Mouse (Mus musculus): Measurements from ENCODE around the gene Zmynd15. TPM values are rescaled to one million over a fixed set of nuclear protein-coding genes. Genes with fewer than 3 reads are reported as not detected.

Zmynd15 gene
- total RNA-seq, 2 experiments from 2014 or later = 0.36 to 0.44 TPM

GRCm38 (mm10) chr11:70485498-70485897 lies 26.3 kb downstream of the Zmynd15 start:
- no peak for TF ChIP-seq CTCF (IDR thresholded peaks at IDR 0.05)
- intact Hi-C loops (cut with DNase I) = no loop called here
- H3K4me3 ChIP-seq = no peak overlapping the region
- no peak for DNase-seq (ENCODE audit: extremely low spot score in 1 of 2, low spot score in 2 of 2)
- H3K27ac ChIP-seq = no peak overlapping the region

DNA sequence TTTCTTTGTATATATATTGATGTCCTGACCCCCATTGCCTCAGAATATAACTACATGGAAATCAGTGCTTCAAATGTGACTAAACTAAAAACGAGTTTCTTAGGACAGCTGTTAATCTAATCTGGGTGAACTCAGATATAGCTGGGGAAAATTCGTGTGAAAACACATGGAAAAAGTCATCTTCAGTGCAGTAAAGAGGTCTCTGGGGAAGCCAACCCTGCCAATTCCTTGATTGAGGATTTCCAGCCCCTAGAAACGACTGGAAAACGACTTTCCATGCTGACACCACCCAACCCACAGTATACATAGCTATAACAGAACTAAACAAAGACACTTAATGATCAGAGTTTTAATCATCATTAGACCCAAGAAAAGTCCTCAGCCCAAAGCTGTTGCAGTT lies 28.6 kb downstream of the Zmynd15 start:
- intact Hi-C loops (cut with DNase I) = no loop called here
- no peak for DNase-seq (ENCODE audit: extremely low spot score in 1 of 2, low spot score in 2 of 2)
- TF ChIP-seq CTCF (IDR thresholded peaks at IDR 0.05) = no peak
- no peak overlapping the region for H3K4me3 ChIP-seq
- H3K27ac ChIP-seq = no peak overlapping the region

GRCm38 (mm10) chr11:70489138-70489537 lies 29.9 kb downstream of the Zmynd15 start:
- no peak for TF ChIP-seq CTCF (IDR thresholded peaks at IDR 0.05)
- no peak overlapping the region for H3K27ac ChIP-seq
- no peak overlapping the region for H3K4me3 ChIP-seq
- no peak for DNase-seq (ENCODE audit: extremely low spot score in 1 of 2, low spot score in 2 of 2)
- intact Hi-C loops (cut with DNase I) = no loop called here

DNA sequence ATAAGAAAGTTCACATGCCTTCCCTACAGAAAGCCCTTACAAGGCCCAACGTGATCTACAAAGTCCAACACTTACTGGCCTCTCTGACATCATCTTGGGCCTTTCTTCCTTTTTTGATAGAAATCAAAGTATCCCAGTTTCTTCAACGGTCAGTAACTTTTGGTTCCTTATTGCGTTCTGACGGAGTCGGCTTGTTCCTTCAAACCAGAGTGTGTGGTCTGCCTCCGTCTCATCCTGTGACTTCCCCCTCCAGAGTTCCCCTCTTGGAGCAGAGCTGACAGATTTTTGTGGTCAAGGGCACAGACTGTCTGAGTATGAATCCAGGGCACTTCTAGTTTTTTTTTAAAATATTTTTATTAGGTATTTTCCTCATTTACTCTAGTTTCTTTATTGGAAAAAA lies 30.5 kb downstream of the Zmynd15 start:
- H3K4me3 ChIP-seq = no peak overlapping the region
- intact Hi-C loops (cut with DNase I) = no loop called here
- DNase-seq (ENCODE audit: extremely low spot score in 1 of 2, low spot score in 2 of 2) = no peak
- H3K27ac ChIP-seq = no peak overlapping the region
- TF ChIP-seq CTCF (IDR thresholded peaks at IDR 0.05) = no peak

GRCm38 (mm10) chr11:70499566-70500475 lies 40.6 kb downstream of the Zmynd15 start:
- no peak overlapping the region for H3K27ac ChIP-seq
- intact Hi-C loops (cut with DNase I) = no loop called here
- peak; percentile 53 for TF ChIP-seq CTCF (IDR thresholded peaks at IDR 0.05)
- no peak overlapping the region for H3K4me3 ChIP-seq
- no peak for DNase-seq (ENCODE audit: extremely low spot score in 1 of 2, low spot score in 2 of 2)

GRCm38 (mm10) chr11:70500476-70500812 lies 41.2 kb downstream of the Zmynd15 start:
- Histone ChIP-seq H3K4me3 (no peak overlapping the region), H3K27ac (no peak overlapping the region)
- intact Hi-C loops (cut with DNase I) = no loop called here
- TF ChIP-seq CTCF (IDR thresholded peaks at IDR 0.05) = no peak
- DNase-seq (ENCODE audit: extremely low spot score in 1 of 2, low spot score in 2 of 2) = no peak

- no peak for DNase-seq (ENCODE audit: extremely low spot score in 1 of 2, low spot score in 2 of 2)
- intact Hi-C loops (cut with DNase I) = no loop called here
- no peak for TF ChIP-seq CTCF (IDR thresholded peaks at IDR 0.05)
- Histone ChIP-seq H3K27ac (no peak overlapping the region), H3K4me3 (no peak overlapping the region)
Measured at GRCm38 (mm10) chr11:70502018-70502417, 42.8 kb downstream of the Zmynd15 start.

GRCm38 (mm10) chr11:70504970-70505369 lies 45.7 kb downstream of the Zmynd15 start, which contains the start of gene Tm4sf5:
TSS of gene Tm4sf5 (plus strand) at chr11:70505244.
- intact Hi-C loops (cut with DNase I) = loop anchor here (5.0 kb wide), 1 partner anchor 73 kb away; the partner anchor contains the start of gene Arrb2
- Histone ChIP-seq H3K27ac (no peak within 1 kb of the TSS), H3K4me3 (no peak within 1 kb of the TSS)
- DNase-seq (ENCODE audit: extremely low spot score in 1 of 2, low spot score in 2 of 2) = no peak
- TF ChIP-seq CTCF (IDR thresholded peaks at IDR 0.05) = no peak

DNA sequence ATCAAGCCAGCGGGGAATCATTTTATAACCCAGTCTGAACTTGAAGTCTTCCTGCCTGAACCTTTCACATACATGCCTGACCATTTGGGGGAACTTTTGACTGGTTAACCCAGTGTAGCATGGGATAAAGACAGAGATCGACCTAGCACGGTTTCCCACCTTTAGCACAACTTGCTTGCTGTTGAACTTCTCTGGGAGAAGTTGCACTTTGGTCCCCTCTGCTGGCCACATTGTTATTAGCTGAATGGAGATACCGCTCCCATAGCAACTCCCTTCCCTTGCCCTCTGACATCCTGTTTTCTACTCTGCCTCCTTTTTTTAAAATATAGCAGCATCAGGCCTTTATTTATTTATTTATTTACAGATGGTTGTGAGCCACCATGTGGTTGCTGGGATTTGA lies 47.2 kb downstream of the Zmynd15 start:
- Histone ChIP-seq H3K27ac (no peak overlapping the region), H3K4me3 (no peak overlapping the region)
- TF ChIP-seq CTCF (IDR thresholded peaks at IDR 0.05) = peak; percentile 67
- peak; percentile 43 for DNase-seq (ENCODE audit: extremely low spot score in 1 of 2, low spot score in 2 of 2)
- intact Hi-C loops (cut with DNase I) = loop anchor here (2.0 to 5.0 kb wide), 2 partner anchors 74 to 92 kb away; partner anchors contain the start of gene Arrb2

DNA sequence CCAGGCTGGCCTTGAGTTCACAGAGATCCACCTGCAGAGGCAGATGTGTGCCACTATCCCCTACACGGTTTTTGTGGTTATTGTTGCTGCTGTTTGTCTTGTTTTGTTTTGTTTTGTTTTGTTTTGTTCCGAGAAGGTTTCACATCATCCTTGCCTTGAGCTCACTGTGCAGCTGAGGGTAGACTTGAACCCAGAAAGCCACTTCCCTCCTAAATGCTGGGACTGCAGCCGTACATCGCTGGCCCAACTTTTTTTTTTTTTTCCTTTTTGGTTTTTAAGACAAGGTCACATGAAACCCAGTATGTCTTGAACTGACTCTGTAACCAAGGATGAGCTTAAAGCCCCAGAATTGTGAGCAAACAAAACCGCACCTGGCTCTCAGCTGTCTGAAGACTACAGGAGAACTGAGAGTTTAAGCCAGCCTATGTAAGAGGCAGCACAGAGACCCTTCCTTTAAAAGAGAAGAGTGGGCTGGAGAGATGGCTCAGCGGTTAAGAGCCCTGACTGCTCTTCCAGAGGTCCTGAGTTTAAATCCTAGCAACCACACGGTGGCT lies 47.8 kb downstream of the Zmynd15 start:
- TF ChIP-seq CTCF (IDR thresholded peaks at IDR 0.05) = no peak
- intact Hi-C loops (cut with DNase I) = loop anchor here (2.0 to 5.0 kb wide), 2 partner anchors 75 to 92 kb away; partner anchors contain the start of gene Arrb2
- Histone ChIP-seq H3K27ac (no peak overlapping the region), H3K4me3 (no peak overlapping the region)
- DNase-seq (ENCODE audit: extremely low spot score in 1 of 2, low spot score in 2 of 2) = no peak

DNA sequence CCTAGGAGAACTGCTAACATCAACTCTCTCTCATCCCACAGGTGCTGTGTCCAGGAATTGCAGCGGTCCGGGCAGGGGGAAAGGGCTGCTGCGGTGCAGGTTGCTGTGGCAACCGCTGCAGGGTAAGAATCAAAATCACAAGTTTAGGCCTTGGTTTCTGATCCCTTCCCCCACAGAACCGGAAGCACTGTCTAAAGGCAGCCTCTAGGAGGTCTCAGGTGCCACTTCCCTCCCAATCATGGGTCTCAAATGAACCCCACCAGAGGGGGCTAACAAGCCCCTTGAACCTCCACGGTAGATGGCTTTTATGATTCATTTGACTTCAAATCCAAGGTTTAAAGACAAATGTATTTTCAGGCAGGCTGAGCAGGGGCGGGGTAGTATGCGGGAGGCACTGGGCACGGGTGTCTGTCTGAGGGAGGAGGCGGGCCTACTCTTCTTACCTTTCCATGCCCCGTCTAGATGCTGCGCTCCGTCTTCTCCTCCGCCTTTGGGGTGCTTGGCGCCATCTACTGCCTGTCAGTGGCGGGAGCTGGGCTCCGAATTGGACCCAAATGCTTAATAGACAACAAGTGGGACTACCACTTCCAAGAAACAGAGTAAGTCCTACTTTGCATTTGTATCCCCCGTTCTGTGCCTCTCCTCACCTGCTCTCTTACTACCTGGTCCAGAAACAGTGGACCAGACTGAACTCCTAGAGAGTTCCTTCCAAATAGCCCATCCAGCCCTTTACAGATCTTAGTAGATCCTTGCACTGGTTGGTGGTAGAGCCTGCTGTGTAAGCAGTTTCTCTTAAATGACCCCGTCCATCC lies 50.7 kb downstream of the Zmynd15 start:
- intact Hi-C loops (cut with DNase I) = loop anchor here (2.0 to 5.0 kb wide), 2 partner anchors 57 to 78 kb away; partner anchors contain the start of gene Arrb2
- Histone ChIP-seq H3K4me3 (no peak overlapping the region), H3K27ac (no peak overlapping the region)
- DNase-seq (ENCODE audit: extremely low spot score in 1 of 2, low spot score in 2 of 2) = peak; percentile 20 to 35
- TF ChIP-seq CTCF (IDR thresholded peaks at IDR 0.05) = peak; percentile 56

Measured in left cerebral cortex, adult 2 months (tissue).